Mouse (Mus musculus): Measurements from ENCODE around the gene Cnga1. TPM values are rescaled to one million over a fixed set of nuclear protein-coding genes. Genes with fewer than 3 reads are reported as not detected.

Cnga1 gene
- polyA plus RNA-seq, 1 experiment from 2014 or later = not detected

- H3K27ac ChIP-seq (ENCODE audit: low read length) = peak within 1 kb of the TSS; percentile 86
Measured at GRCm38 (mm10) chr5:72647418-72647907, 3.4 kb upstream of the Cnga1 start, which contains the start of gene Nipal1. Gene Nipal1 (plus strand): TSS chr5:72647795.

DNA sequence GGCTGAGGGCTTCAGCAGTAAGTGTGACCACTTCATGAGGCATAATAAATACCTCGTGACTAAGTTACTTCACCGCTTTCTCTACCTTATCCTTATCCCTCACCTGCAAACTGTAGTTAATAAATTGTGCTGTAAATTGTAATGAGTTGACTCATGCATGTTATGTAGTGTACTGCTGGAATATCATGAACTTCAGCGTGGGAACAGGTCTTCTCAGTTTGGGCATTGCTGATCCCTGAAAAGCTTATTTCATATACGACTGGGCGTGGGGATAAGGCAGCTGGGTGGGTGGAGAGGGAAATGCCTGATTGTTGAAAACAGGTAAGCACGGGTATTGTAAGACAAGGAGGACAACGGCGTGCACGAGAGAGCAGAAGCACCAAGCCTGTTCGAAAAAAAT lies 2.9 kb upstream of the Cnga1 start:
- peak; percentile 69 for ATAC-seq
- Histone ChIP-seq H3K4me2 (ENCODE audit: low read depth, low read length) (peak overlapping the region; percentile 84), H3K27ac (ENCODE audit: low read length) (peak overlapping the region; percentile 86), H3K4me3 (ENCODE audit: low read length) (peak overlapping the region; percentile 65), H3K9me3 (ENCODE audit: control insufficient read depth, low read length) (no peaks in the 10 kb centered on the region), H3K4me1 (ENCODE audit: control insufficient read depth, insufficient read depth, low read length) (peaks cover 3% of the 10 kb centered on the region; the same call in 1 of the 2 replicates), H3K27me3 (replicated peaks; ENCODE audit: control insufficient read depth, insufficient read depth, low read length) (no peaks in the 10 kb centered on the region), H3K36me3 (ENCODE audit: control insufficient read depth, insufficient read depth, low read length) (no peaks in the 10 kb centered on the region), H3K9ac (ENCODE audit: low read depth, low read length) (peak overlapping the region; percentile 73)
- WGBS = 18% methylated on average over 10 of the region's 10 CpGs

More at GRCm38 (mm10) chr5:72647418-72647907, 3.4 kb upstream of the Cnga1 start, which contains the start of gene Nipal1:
- peak within 1 kb of the TSS; percentile 73 for H3K9ac ChIP-seq (ENCODE audit: low read depth, low read length)
- H3K9me3 ChIP-seq (ENCODE audit: control insufficient read depth, low read length) = no peaks in the 10 kb centered on the region
- no peaks in the 10 kb centered on the region for H3K36me3 ChIP-seq (ENCODE audit: control insufficient read depth, insufficient read depth, low read length)
- peaks cover 3% of the 10 kb centered on the region; the same call in 1 of the 2 replicates for H3K4me1 ChIP-seq (ENCODE audit: control insufficient read depth, insufficient read depth, low read length)
- under 1% methylated on average over 25 of the region's 25 CpGs for WGBS
- no peaks in the 10 kb centered on the region for H3K27me3 ChIP-seq (replicated peaks; ENCODE audit: control insufficient read depth, insufficient read depth, low read length)
- H3K4me2 ChIP-seq (ENCODE audit: low read depth, low read length) = peak within 1 kb of the TSS; percentile 84
- peak within 1 kb of the TSS; percentile 65 for H3K4me3 ChIP-seq (ENCODE audit: low read length)
- peak; percentile 90 for ATAC-seq

DNA sequence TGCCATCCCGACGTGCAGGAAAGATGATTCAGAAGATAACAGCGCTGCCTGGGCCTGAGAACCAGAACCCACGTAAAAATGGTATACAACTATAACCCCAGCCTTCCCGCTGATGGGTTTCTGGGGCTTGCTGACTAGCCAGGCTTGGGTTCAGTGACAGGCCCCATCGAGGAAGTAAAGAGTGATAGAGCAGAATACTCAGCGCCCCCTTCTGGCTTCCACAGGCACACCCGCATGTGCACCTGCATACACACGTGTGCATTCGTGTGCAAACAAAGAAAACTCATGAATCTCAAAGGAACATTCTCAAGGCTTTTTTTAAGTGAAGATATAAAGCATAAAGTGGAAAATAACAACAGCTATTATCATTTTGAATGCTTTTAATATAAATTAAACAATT lies 2.1 kb upstream of the Cnga1 start:
- Histone ChIP-seq H3K27me3 (replicated peaks; ENCODE audit: control insufficient read depth, insufficient read depth, low read length) (no peaks in the 10 kb centered on the region), H3K4me1 (ENCODE audit: control insufficient read depth, insufficient read depth, low read length) (peaks cover 3% of the 10 kb centered on the region; the same call in 1 of the 2 replicates), H3K4me2 (ENCODE audit: low read depth, low read length) (no peak overlapping the region), H3K36me3 (ENCODE audit: control insufficient read depth, insufficient read depth, low read length) (no peaks in the 10 kb centered on the region), H3K9me3 (ENCODE audit: control insufficient read depth, low read length) (no peaks in the 10 kb centered on the region), H3K4me3 (ENCODE audit: low read length) (no peak overlapping the region), H3K9ac (ENCODE audit: low read depth, low read length) (no peak overlapping the region), H3K27ac (ENCODE audit: low read length) (no peak overlapping the region)
- ATAC-seq = no peak
- WGBS = 38% methylated on average over 10 of the region's 10 CpGs

- Histone ChIP-seq H3K27me3 (replicated peaks; ENCODE audit: control insufficient read depth, insufficient read depth, low read length) (no peaks in the 10 kb centered on the region), H3K4me3 (ENCODE audit: low read length) (no peak overlapping the region), H3K36me3 (ENCODE audit: control insufficient read depth, insufficient read depth, low read length) (no peaks in the 10 kb centered on the region), H3K4me2 (ENCODE audit: low read depth, low read length) (no peak overlapping the region), H3K9me3 (ENCODE audit: control insufficient read depth, low read length) (no peaks in the 10 kb centered on the region), H3K9ac (ENCODE audit: low read depth, low read length) (no peak overlapping the region), H3K27ac (ENCODE audit: low read length) (no peak overlapping the region), H3K4me1 (ENCODE audit: control insufficient read depth, insufficient read depth, low read length) (peaks cover 3% of the 10 kb centered on the region; the same call in 1 of the 2 replicates)
- no peak for ATAC-seq
- WGBS = 66% methylated on average over 7 of the region's 7 CpGs
Measured at GRCm38 (mm10) chr5:72643655-72644054, 420 bp downstream of the Cnga1 start.

GRCm38 (mm10) chr5:72640072-72640471 lies 4.0 kb downstream of the Cnga1 start:
- H3K4me2 ChIP-seq (ENCODE audit: low read depth, low read length) = no peak overlapping the region
- ATAC-seq = peak; percentile 82
- H3K4me1 ChIP-seq (ENCODE audit: control insufficient read depth, insufficient read depth, low read length) = peaks cover 3% of the 10 kb centered on the region; the same call in 1 of the 2 replicates
- 68% methylated on average over 1 of the region's 1 CpGs for WGBS
- no peak overlapping the region for H3K4me3 ChIP-seq (ENCODE audit: low read length)
- no peaks in the 10 kb centered on the region for H3K9me3 ChIP-seq (ENCODE audit: control insufficient read depth, low read length)
- no peaks in the 10 kb centered on the region for H3K36me3 ChIP-seq (ENCODE audit: control insufficient read depth, insufficient read depth, low read length)
- H3K27me3 ChIP-seq (replicated peaks; ENCODE audit: control insufficient read depth, insufficient read depth, low read length) = no peaks in the 10 kb centered on the region
- no peak overlapping the region for H3K9ac ChIP-seq (ENCODE audit: low read depth, low read length)
- H3K27ac ChIP-seq (ENCODE audit: low read length) = no peak overlapping the region

DNA sequence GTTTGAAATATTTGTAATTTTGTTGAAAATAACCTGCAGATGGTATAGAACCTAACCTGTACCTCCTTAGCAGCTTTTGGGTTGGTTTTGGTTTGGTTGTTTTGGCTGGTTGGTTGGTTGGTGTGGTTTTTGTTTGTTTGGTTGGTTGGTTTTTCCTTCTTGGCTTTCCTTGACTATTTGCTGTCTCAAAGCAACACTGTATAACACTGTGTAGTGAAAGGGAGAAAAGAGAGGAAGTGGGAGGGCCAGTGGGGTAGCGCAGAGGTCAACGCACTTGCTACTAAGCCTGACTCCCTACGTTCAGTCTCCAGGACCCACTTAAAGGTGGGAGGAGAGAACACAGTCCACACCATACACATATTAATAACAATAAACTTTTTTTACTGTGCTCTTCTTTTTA lies 7.5 kb downstream of the Cnga1 start:
- Histone ChIP-seq H3K9ac (ENCODE audit: low read depth, low read length) (no peak overlapping the region), H3K27me3 (replicated peaks; ENCODE audit: control insufficient read depth, insufficient read depth, low read length) (no peaks in the 10 kb centered on the region), H3K4me3 (ENCODE audit: low read length) (no peak overlapping the region), H3K4me2 (ENCODE audit: low read depth, low read length) (no peak overlapping the region), H3K27ac (ENCODE audit: low read length) (no peak overlapping the region), H3K36me3 (ENCODE audit: control insufficient read depth, insufficient read depth, low read length) (no peaks in the 10 kb centered on the region), H3K4me1 (ENCODE audit: control insufficient read depth, insufficient read depth, low read length) (no peaks in the 10 kb centered on the region), H3K9me3 (ENCODE audit: control insufficient read depth, low read length) (no peaks in the 10 kb centered on the region)
- WGBS = 85% methylated on average over 3 of the region's 3 CpGs
- no peak for ATAC-seq

DNA sequence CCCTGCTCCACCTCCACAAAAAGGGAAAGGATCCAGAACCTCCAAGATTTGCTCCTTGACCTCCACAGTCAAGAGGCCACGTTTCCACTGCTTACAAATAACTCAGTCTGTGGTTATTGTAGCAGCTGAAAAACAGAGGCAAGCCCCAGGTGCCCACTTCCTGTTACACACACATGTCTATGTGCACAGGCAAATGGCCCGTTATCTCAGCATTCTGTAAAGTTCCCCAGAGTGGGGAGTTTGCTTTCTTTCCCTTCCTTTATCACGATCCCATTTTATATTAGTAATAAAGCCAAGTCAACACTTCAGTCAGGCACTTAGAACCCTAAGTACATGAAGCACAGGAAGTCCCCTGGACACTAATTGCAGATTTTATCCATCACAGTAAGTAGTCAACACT lies 8.0 kb downstream of the Cnga1 start:
- H3K4me1 ChIP-seq (ENCODE audit: control insufficient read depth, insufficient read depth, low read length) = no peaks in the 10 kb centered on the region
- no peak overlapping the region for H3K4me3 ChIP-seq (ENCODE audit: low read length)
- H3K9ac ChIP-seq (ENCODE audit: low read depth, low read length) = no peak overlapping the region
- 0 out of 2 replicates have a peak, but pooled peaks have one; percentile 34 for ATAC-seq
- no peak overlapping the region for H3K4me2 ChIP-seq (ENCODE audit: low read depth, low read length)
- 40% methylated on average over 3 of the region's 3 CpGs for WGBS
- no peaks in the 10 kb centered on the region for H3K27me3 ChIP-seq (replicated peaks; ENCODE audit: control insufficient read depth, insufficient read depth, low read length)
- H3K9me3 ChIP-seq (ENCODE audit: control insufficient read depth, low read length) = no peaks in the 10 kb centered on the region
- H3K36me3 ChIP-seq (ENCODE audit: control insufficient read depth, insufficient read depth, low read length) = no peaks in the 10 kb centered on the region
- H3K27ac ChIP-seq (ENCODE audit: low read length) = no peak overlapping the region

DNA sequence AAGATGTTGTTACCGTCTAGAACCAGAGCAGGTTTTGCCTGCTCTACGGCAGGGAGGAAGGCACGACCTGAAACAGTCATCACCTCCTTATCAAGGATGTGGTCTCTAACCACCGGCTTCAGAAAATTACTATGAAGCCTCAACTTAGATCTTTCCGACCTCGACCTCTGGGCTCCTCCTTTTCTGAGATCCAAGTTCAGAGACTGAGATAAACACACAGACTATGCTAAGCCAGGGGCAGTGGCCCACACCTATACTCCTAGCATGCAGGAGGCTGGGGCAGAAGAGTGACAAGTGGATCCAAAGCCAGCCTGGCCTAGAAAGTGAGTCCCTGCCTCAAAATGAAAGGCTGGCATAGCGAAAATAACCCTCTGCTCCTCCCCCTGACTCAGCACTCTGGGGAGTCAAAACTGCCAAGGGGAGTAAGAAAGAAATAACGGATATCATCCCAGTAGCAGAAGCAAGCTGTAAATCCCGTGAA lies 9.2 kb downstream of the Cnga1 start:
- 83% methylated on average over 9 of the region's 9 CpGs for WGBS
- H3K4me2 ChIP-seq (ENCODE audit: low read depth, low read length) = no peak overlapping the region
- no peaks in the 10 kb centered on the region for H3K4me1 ChIP-seq (ENCODE audit: control insufficient read depth, insufficient read depth, low read length)
- H3K9me3 ChIP-seq (ENCODE audit: control insufficient read depth, low read length) = no peaks in the 10 kb centered on the region
- no peak overlapping the region for H3K9ac ChIP-seq (ENCODE audit: low read depth, low read length)
- H3K27ac ChIP-seq (ENCODE audit: low read length) = no peak overlapping the region
- ATAC-seq = no peak
- no peak overlapping the region for H3K4me3 ChIP-seq (ENCODE audit: low read length)
- no peaks in the 10 kb centered on the region for H3K27me3 ChIP-seq (replicated peaks; ENCODE audit: control insufficient read depth, insufficient read depth, low read length)
- H3K36me3 ChIP-seq (ENCODE audit: control insufficient read depth, insufficient read depth, low read length) = no peaks in the 10 kb centered on the region

DNA sequence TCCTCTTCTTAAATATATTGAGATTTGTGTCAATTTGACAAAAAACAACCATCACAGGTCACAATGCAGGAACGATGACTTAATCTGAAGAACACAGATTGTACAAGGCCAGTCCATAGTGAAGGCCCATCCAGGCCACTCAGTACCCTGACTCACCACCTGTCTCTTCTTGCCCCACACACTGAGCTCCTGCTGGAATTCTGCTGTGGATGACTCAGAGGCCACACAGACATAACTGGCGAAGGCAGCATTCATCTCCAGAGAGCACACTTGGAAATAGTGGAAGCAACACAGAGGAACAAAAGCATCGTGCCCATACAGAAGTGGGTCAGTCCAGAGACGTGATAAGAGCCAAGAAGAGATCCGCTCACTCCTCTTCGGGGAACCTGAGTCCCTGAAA lies 14.0 kb downstream of the Cnga1 start:
- ATAC-seq = no peak
- 92% methylated on average over 6 of the region's 6 CpGs for whole genome bisulfite sequencing

DNA sequence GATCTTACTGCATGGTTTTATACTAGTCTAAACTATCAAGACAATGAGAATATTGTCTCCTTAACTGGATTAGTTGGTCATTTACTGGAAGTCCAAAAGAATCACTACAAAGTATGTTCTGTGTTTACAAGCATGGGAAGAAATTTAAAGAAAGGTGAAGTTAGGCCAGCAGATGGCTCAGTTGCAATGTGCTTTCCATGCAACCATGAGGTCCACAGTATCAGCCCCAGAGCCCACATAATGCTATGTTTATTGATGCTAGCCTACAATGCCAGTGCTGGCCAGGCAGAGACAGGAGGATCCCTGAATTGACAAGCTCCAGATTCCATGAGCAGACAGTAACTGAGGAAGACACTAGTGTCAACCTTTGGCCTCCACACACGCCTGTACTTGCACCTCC lies 23.1 kb downstream of the Cnga1 start:
- H3K9ac ChIP-seq (ENCODE audit: low read depth, low read length) = no peak overlapping the region
- ATAC-seq = no peak
- no peak overlapping the region for H3K27ac ChIP-seq (ENCODE audit: low read length)
- no peaks in the 10 kb centered on the region for H3K27me3 ChIP-seq (replicated peaks; ENCODE audit: control insufficient read depth, insufficient read depth, low read length)
- H3K4me1 ChIP-seq (ENCODE audit: control insufficient read depth, insufficient read depth, low read length) = no peaks in the 10 kb centered on the region
- no peaks in the 10 kb centered on the region for H3K36me3 ChIP-seq (ENCODE audit: control insufficient read depth, insufficient read depth, low read length)
- no peak overlapping the region for H3K4me3 ChIP-seq (ENCODE audit: low read length)
- no peak overlapping the region for H3K4me2 ChIP-seq (ENCODE audit: low read depth, low read length)
- H3K9me3 ChIP-seq (ENCODE audit: control insufficient read depth, low read length) = no peaks in the 10 kb centered on the region
- WGBS = 96% methylated on average over 1 of the region's 1 CpGs

More for the DNA sequence above, 14.0 kb downstream of the Cnga1 start:
- no peak overlapping the region for H3K4me2 ChIP-seq (ENCODE audit: low read depth, low read length)
- H3K9me3 ChIP-seq (ENCODE audit: control insufficient read depth, low read length) = no peaks in the 10 kb centered on the region
- H3K9ac ChIP-seq (ENCODE audit: low read depth, low read length) = no peak overlapping the region
- H3K36me3 ChIP-seq (ENCODE audit: control insufficient read depth, insufficient read depth, low read length) = no peaks in the 10 kb centered on the region
- H3K27me3 ChIP-seq (replicated peaks; ENCODE audit: control insufficient read depth, insufficient read depth, low read length) = no peaks in the 10 kb centered on the region
- no peak overlapping the region for H3K4me3 ChIP-seq (ENCODE audit: low read length)
- no peak overlapping the region for H3K27ac ChIP-seq (ENCODE audit: low read length)
- H3K4me1 ChIP-seq (ENCODE audit: control insufficient read depth, insufficient read depth, low read length) = no peaks in the 10 kb centered on the region
